Mouse (Mus musculus): ENCODE measurements around the gene Cd320. TPM values are rescaled to one million over a fixed set of nuclear protein-coding genes. Genes with fewer than 3 reads are reported as not detected.
"Not testable (repeated sequence)": the region's sequence is repeated elsewhere in the genome, so short reads cannot be mapped to it uniquely, and the experiment has no call there.

Gene Cd320
- polyA plus RNA-seq, 1 experiment from 2014 or later, result 55.1 TPM

- H3K36me3 ChIP-seq (replicated peaks), result peaks cover 51% of the 10 kb centered on the region
- 93% methylated on average over 10 of the region's 10 CpGs for WGBS
- ATAC-seq (ENCODE audit: low FRiP score), result no peak
- no peaks in the 10 kb centered on the region for H3K27me3 ChIP-seq
- no peak overlapping the region for H3K27ac ChIP-seq
- H3K9ac ChIP-seq, result no peak overlapping the region
- peaks cover 13% of the 10 kb centered on the region for H3K4me1 ChIP-seq
- no peaks in the 10 kb centered on the region for H3K9me3 ChIP-seq
- H3K4me2 ChIP-seq, result no peak overlapping the region
- no peak overlapping the region for H3K4me3 ChIP-seq (replicated peaks)
These were observed 13.3 kb upstream of the Cd320 start for GRCm38 (mm10) chr17:33829561-33829960.

GRCm38 (mm10) chr17:33844196-33844595, 1.3 kb downstream of the Cd320 start:
- Histone ChIP-seq H3K27ac (no peak overlapping the region), H3K4me3 (replicated peaks) (peak overlapping the region; percentile 73; the same call in 1 of the 2 replicates), H3K9me3 (no peaks in the 10 kb centered on the region), H3K36me3 (replicated peaks) (peaks cover 26% of the 10 kb centered on the region), H3K9ac (0 out of 2 replicates have a peak overlapping the region, but pooled peaks have one; percentile 72), H3K4me2 (peak overlapping the region; percentile 83), H3K27me3 (no peaks in the 10 kb centered on the region), H3K4me1 (peaks cover 15% of the 10 kb centered on the region)
- 80% methylated on average over 1 of the region's 1 CpGs for WGBS
- ATAC-seq (ENCODE audit: low FRiP score), result no peak

GRCm38 (mm10) chr17:33848139-33848538, 5.2 kb downstream of the Cd320 start:
- peaks cover 31% of the 10 kb centered on the region for H3K36me3 ChIP-seq (replicated peaks)

GRCm38 (mm10) chr17:33851331-33851730, 8.4 kb downstream of the Cd320 start:
- Histone ChIP-seq H3K4me3 (replicated peaks) (no peak overlapping the region), H3K4me1 (no peaks in the 10 kb centered on the region), H3K9me3 (no peaks in the 10 kb centered on the region), H3K27me3 (no peaks in the 10 kb centered on the region), H3K36me3 (replicated peaks) (peaks cover 31% of the 10 kb centered on the region), H3K9ac (no peak overlapping the region), H3K4me2 (no peak overlapping the region), H3K27ac (no peak overlapping the region)
- ATAC-seq (ENCODE audit: low FRiP score), result no peak
- WGBS, result 78% methylated on average over 1 of the region's 1 CpGs

More at GRCm38 (mm10) chr17:33848139-33848538, 5.2 kb downstream of the Cd320 start:
- H3K4me1 ChIP-seq, result peaks cover 15% of the 10 kb centered on the region
- 88% methylated on average over 8 of the region's 8 CpGs for WGBS
- H3K27me3 ChIP-seq, result no peaks in the 10 kb centered on the region
- H3K9ac ChIP-seq, result no peak overlapping the region
- H3K4me2 ChIP-seq, result no peak overlapping the region
- no peaks in the 10 kb centered on the region for H3K9me3 ChIP-seq
- H3K27ac ChIP-seq, result no peak overlapping the region
- no peak overlapping the region for H3K4me3 ChIP-seq (replicated peaks)
- no peak for ATAC-seq (ENCODE audit: low FRiP score)

GRCm38 (mm10) chr17:33857816-33858215, 14.9 kb downstream of the Cd320 start:
- Histone ChIP-seq H3K36me3 (replicated peaks) (no peaks in the 10 kb centered on the region; the same call in 1 of the 2 replicates), H3K4me3 (replicated peaks) (no peak overlapping the region), H3K9ac (no peak overlapping the region), H3K9me3 (no peaks in the 10 kb centered on the region), H3K4me1 (no peaks in the 10 kb centered on the region), H3K4me2 (no peak overlapping the region), H3K27ac (no peak overlapping the region), H3K27me3 (no peaks in the 10 kb centered on the region)
- 77% methylated on average over 4 of the region's 4 CpGs for WGBS
- no peak for ATAC-seq (ENCODE audit: low FRiP score)

GRCm38 (mm10) chr17:33865330-33866030, 22.6 kb downstream of the Cd320 start:
- Histone ChIP-seq H3K9me3 (no peaks in the 10 kb centered on the region), H3K4me3 (replicated peaks) (no peak overlapping the region), H3K36me3 (replicated peaks) (no peaks in the 10 kb centered on the region), H3K27ac (no peak overlapping the region), H3K9ac (no peak overlapping the region), H3K27me3 (no peaks in the 10 kb centered on the region), H3K4me1 (no peaks in the 10 kb centered on the region), H3K4me2 (no peak overlapping the region)
- 40% methylated on average over 9 of the region's 9 CpGs for WGBS
- ATAC-seq (ENCODE audit: low FRiP score), result no peak

- H3K9me3 ChIP-seq; H3K9ac ChIP-seq; ATAC-seq (ENCODE audit: low FRiP score); H3K4me2 ChIP-seq; H3K27me3 ChIP-seq; H3K4me3 ChIP-seq (replicated peaks); H3K27ac ChIP-seq; H3K4me1 ChIP-seq: not testable (repeated sequence)
- peaks cover 29% of the 10 kb centered on the region for H3K36me3 ChIP-seq (replicated peaks)
- 73% methylated on average over 4 of the region's 12 CpGs for WGBS
These were observed 30.6 kb downstream of the Cd320 start, which contains the start of gene Gm7029 for GRCm38 (mm10) chr17:33873537-33873936. Gm7029 (plus strand) TSS chr17:33873837.

- no peak overlapping the region for H3K4me3 ChIP-seq (replicated peaks)
- no peak overlapping the region for H3K9ac ChIP-seq
- no peak for ATAC-seq (ENCODE audit: low FRiP score)
- H3K36me3 ChIP-seq (replicated peaks), result peaks cover 35% of the 10 kb centered on the region
- WGBS, result 95% methylated on average over 5 of the region's 11 CpGs
- no peaks in the 10 kb centered on the region for H3K27me3 ChIP-seq
- H3K9me3 ChIP-seq, result no peaks in the 10 kb centered on the region
- H3K4me1 ChIP-seq, result no peaks in the 10 kb centered on the region
- no peak overlapping the region for H3K27ac ChIP-seq
- no peak overlapping the region for H3K4me2 ChIP-seq
These were observed 31.5 kb downstream of the Cd320 start for GRCm38 (mm10) chr17:33874411-33874810.

GRCm38 (mm10) chr17:33875797-33876196, 32.9 kb downstream of the Cd320 start:
- not testable (repeated sequence) for H3K9me3 ChIP-seq; H3K27ac ChIP-seq; H3K4me1 ChIP-seq; H3K4me2 ChIP-seq; H3K27me3 ChIP-seq; ATAC-seq (ENCODE audit: low FRiP score); H3K9ac ChIP-seq; H3K4me3 ChIP-seq (replicated peaks)
- H3K36me3 ChIP-seq (replicated peaks), result peaks cover 46% of the 10 kb centered on the region
- 89% methylated on average over 5 of the region's 5 CpGs for WGBS

GRCm38 (mm10) chr17:33884320-33884719, 41.4 kb downstream of the Cd320 start:
- ATAC-seq (ENCODE audit: low FRiP score); H3K4me3 ChIP-seq (replicated peaks); H3K27me3 ChIP-seq; H3K27ac ChIP-seq; H3K9ac ChIP-seq; H3K9me3 ChIP-seq; H3K4me2 ChIP-seq: not testable (repeated sequence)
- Histone ChIP-seq H3K4me1 (peaks cover 12% of the 10 kb centered on the region), H3K36me3 (replicated peaks) (peaks cover 52% of the 10 kb centered on the region)
- WGBS, result 92% methylated on average over 10 of the region's 11 CpGs

- Histone ChIP-seq H3K4me2 (peak overlapping the region; percentile 31), H3K36me3 (replicated peaks) (peaks cover 26% of the 10 kb centered on the region), H3K4me1 (peaks cover 13% of the 10 kb centered on the region)
- not testable (repeated sequence) for H3K4me3 ChIP-seq (replicated peaks); ATAC-seq (ENCODE audit: low FRiP score); H3K27me3 ChIP-seq; H3K9ac ChIP-seq; H3K9me3 ChIP-seq; H3K27ac ChIP-seq
- 89% methylated on average over 2 of the region's 2 CpGs for whole genome bisulfite sequencing
These were observed 44.9 kb downstream of the Cd320 start for GRCm38 (mm10) chr17:33887802-33888201.

- Histone ChIP-seq H3K36me3 (replicated peaks) (peaks cover 22% of the 10 kb centered on the region), H3K4me2 (peak overlapping the region; percentile 31), H3K4me1 (peaks cover 13% of the 10 kb centered on the region)
- not testable (repeated sequence) for H3K9me3 ChIP-seq; H3K27me3 ChIP-seq; H3K4me3 ChIP-seq (replicated peaks); H3K9ac ChIP-seq; ATAC-seq (ENCODE audit: low FRiP score); H3K27ac ChIP-seq
These were observed 45.3 kb downstream of the Cd320 start for GRCm38 (mm10) chr17:33888230-33888629.

GRCm38 (mm10) chr17:33889941-33890532, 47.1 kb downstream of the Cd320 start:
- Histone ChIP-seq H3K9ac (peak overlapping the region; percentile 69), H3K4me1 (peaks cover 13% of the 10 kb centered on the region), H3K4me3 (replicated peaks) (peak overlapping the region; percentile 72), H3K36me3 (replicated peaks) (peaks cover 17% of the 10 kb centered on the region), H3K27ac (peak overlapping the region; percentile 76), H3K4me2 (peak overlapping the region; percentile 69)
- not testable (repeated sequence) for H3K9me3 ChIP-seq; H3K27me3 ChIP-seq; ATAC-seq (ENCODE audit: low FRiP score)
- under 1% methylated on average over 41 of the region's 44 CpGs for WGBS

All from forebrain, embryonic 12.5 days (tissue).